Mouse (Mus musculus) kidney, embryonic 14.5 days (tissue): ENCODE results near the gene Camta1. TPM values are rescaled to one million over a fixed set of nuclear protein-coding genes. Genes with fewer than 3 reads are reported as not detected.

Source experiments
- ATAC-seq: fragments of 200-750 bp; cut with Nextera tagmentation; 2 replicates; pipeline ENCODE4 v1.8.0; 2017; ENCODE audit warnings: moderate number of reproducible peaks, mild to moderate bottlenecking, moderate TSS enrichment, moderate library complexity; ENCODE audit not compliant: low FRiP score, low TSS enrichment
- H3K27ac ChIP-seq: fragments of 300-500 bp; sonication (generic); 2 replicates; pipeline ENCODE4 v1.5.1; 2014; ENCODE audit warnings: low read depth, mild to moderate bottlenecking, low read length, moderate library complexity, mixed read lengths
- H3K27me3 ChIP-seq: fragments of 300-500 bp; sonication (generic); 2 replicates; pipeline ENCODE4 v1.6.1; 2014; ENCODE audit warnings: mild to moderate bottlenecking, low read length; ENCODE audit not compliant: control insufficient read depth, insufficient read depth
- H3K36me3 ChIP-seq: fragments of 300-500 bp; sonication (generic); 2 replicates; pipeline ENCODE4 v1.6.1; 2014; ENCODE audit warnings: low read length, mixed read lengths; ENCODE audit not compliant: control insufficient read depth, insufficient read depth
- H3K4me1 ChIP-seq: fragments of 300-500 bp; sonication (generic); 2 replicates; pipeline ENCODE4 v1.6.1; 2014; ENCODE audit warnings: low read length, mixed read lengths; ENCODE audit not compliant: control insufficient read depth, insufficient read depth
- H3K4me2 ChIP-seq: fragments of 300-500 bp; sonication (generic); replicated peaks from 2 replicates; pipeline ENCODE4 v1.6.1; 2014; ENCODE audit warnings: low read depth, mild to moderate bottlenecking, low read length
- H3K4me3 ChIP-seq: fragments of 300-500 bp; sonication (generic); 2 replicates; pipeline ENCODE4 v1.5.1; 2014; ENCODE audit warnings: mild to moderate bottlenecking, low read length
- H3K9ac ChIP-seq: fragments of 300-500 bp; sonication (generic); 2 replicates; pipeline ENCODE4 v1.6.1; 2014; ENCODE audit warnings: low read depth, mild to moderate bottlenecking, low read length, moderate library complexity
- H3K9me3 ChIP-seq: fragments of 300-500 bp; sonication (generic); 2 replicates; pipeline ENCODE4 v1.6.1; 2016; ENCODE audit warnings: low read length; ENCODE audit not compliant: control insufficient read depth
- WGBS: fragments of 180-500 bp; shearing (Covaris S2); extraction: QIAGEN DNeasy Blood & Tissue Kit; methylation state at CpG from one replicate; pipeline ENCODE4 v1.1.7; 2014; 5-methylcytosine and 5-hydroxymethylcytosine counted together
- polyA plus RNA-seq: library from polyadenylated mRNA; unstranded; fragments of >200 nt; fragmentation: Nextera tagmentation; extraction: Ambion mirVana; gene quantifications from 2 replicates; pipeline ENCODE4 v1.2.1, GENCODE M21; 2014

Camta1 gene
- polyA plus RNA-seq, 1 experiment from 2014 or later, result 107 TPM

DNA sequence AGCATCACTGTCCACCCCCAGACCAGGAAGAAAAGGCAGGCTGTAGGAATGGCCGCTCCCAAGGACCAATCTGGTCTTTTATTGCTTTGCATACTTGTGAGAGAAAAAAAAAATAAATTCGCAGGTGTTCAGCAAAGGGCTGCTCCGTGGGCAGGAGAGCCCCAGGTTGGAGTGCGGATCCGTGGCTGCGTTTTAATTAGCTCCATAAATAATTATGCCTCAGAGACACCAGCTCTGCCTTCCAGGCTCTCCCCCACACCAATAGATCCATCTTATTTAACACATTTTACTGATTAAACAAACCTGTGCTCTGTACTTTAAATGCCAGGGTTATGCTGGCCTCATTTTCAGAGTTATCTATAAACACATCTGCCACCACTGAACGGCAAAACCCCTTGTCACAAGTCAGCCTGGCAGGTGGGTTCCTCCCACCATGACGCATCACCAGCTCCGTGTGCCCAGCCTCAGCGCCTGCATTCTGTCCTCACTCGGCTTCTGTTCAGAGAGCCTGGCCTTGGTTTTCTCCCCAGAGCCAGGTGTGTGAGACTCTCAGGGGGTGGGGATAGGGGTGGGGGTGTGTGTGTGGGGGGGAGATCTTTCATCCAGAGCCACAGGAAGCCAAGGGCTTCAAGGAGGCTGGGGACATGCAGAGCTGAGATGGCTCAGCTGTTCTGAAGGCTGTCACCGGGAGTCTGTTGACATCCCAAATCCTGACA lies 475.5 kb downstream of the Camta1 start:
- no peak overlapping the region for H3K9ac ChIP-seq
- H3K36me3 ChIP-seq, result no peaks in the 10 kb centered on the region
- peak overlapping the region; percentile 83 for H3K27ac ChIP-seq
- H3K4me1 ChIP-seq, result peaks cover 31% of the 10 kb centered on the region
- peaks cover 2% of the 10 kb centered on the region; the same call in 1 of the 2 replicates for H3K27me3 ChIP-seq
- peak overlapping the region; percentile 69 for H3K4me2 ChIP-seq
- peak; percentile 74 for ATAC-seq
- H3K9me3 ChIP-seq, result no peaks in the 10 kb centered on the region
- H3K4me3 ChIP-seq, result peak overlapping the region; percentile 43
- WGBS, result 4% methylated on average over 12 of the region's 12 CpGs

DNA sequence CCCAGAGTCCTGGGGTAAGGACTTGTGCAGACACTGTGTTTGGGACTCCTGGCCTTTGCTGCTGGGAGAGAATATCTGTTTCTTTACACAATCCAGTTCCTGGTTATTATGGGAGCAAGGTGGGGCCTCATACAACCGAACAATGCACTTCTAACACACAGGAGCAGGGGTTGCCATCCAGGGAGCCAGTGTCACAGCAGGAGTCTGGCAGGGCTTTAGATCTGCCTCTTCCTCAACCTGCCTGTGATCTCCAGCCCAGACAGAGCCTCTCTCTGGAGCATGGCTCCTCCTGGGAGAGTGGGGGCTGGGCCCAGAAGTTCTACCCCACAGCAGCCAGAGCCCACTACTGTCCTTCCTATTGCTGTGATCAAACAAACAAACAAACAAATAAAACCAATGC lies 483.9 kb downstream of the Camta1 start:
- H3K27ac ChIP-seq, result no peak overlapping the region
- WGBS, result 75% methylated on average over 1 of the region's 1 CpGs
- H3K36me3 ChIP-seq, result no peaks in the 10 kb centered on the region
- no peaks in the 10 kb centered on the region for H3K27me3 ChIP-seq
- no peaks in the 10 kb centered on the region for H3K9me3 ChIP-seq
- H3K9ac ChIP-seq, result no peak overlapping the region
- no peak overlapping the region for H3K4me3 ChIP-seq
- no peak overlapping the region for H3K4me2 ChIP-seq
- no peak for ATAC-seq
- no peaks in the 10 kb centered on the region for H3K4me1 ChIP-seq

DNA sequence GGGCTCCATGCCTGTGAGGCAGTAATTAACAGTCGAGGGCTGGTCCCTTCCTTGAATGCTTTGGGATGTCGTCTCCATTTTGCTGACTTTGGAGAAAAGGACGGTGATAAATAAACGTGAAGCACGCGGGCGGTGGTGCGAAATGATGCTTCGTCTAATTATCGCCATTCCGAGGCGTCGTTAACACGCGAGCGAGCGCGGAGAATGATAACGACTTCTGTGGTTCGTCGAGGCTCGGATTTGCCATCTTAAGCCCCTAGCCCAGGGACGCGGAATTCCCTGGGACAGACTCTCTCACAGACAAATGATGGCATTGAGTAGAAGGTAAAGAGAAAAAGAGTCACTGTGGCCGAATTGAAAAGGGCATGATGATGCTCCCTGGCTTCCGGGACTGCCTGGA lies 485.4 kb downstream of the Camta1 start:
- H3K4me1 ChIP-seq, result no peaks in the 10 kb centered on the region
- H3K4me2 ChIP-seq, result no peak overlapping the region
- no peaks in the 10 kb centered on the region for H3K9me3 ChIP-seq
- WGBS, result 64% methylated on average over 26 of the region's 26 CpGs
- no peak overlapping the region for H3K9ac ChIP-seq
- no peak for ATAC-seq
- H3K36me3 ChIP-seq, result no peaks in the 10 kb centered on the region
- H3K4me3 ChIP-seq, result no peak overlapping the region
- no peak overlapping the region for H3K27ac ChIP-seq
- no peaks in the 10 kb centered on the region for H3K27me3 ChIP-seq

DNA sequence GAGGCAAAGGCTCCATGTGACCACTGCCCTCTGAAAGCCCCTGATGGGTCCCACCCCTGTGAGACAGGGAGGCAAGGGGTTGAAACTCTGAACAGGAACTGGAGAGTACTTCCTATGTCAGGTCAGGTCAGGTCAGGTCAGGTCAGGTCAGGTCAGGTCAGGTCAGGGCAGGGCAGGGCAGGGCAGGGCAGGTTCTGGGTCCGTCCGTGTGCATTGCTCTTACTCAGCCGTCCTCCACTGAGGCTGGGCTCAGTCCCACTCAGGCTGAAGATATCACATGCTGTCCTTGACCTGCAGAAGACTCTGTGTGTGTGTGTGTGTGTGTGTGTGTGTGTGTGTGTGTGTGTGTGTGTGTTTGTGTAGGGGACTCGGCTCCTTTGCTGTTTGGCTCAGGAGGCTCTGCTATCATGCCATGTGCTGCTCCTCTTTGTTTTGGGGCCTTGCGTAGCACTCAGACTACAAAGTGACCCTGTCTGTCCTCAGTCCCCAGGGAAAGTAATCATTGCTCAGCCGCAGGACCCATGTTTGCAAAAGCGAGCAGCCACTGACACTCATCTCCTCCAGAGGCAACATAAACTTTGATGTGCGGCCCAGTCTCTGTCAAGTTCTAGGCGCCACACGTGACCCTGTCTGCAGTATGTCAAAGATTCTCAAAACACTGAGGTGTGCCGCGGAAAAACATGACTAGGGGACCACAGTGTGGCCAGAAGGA lies 488.7 kb downstream of the Camta1 start:
- no peaks in the 10 kb centered on the region for H3K27me3 ChIP-seq
- H3K27ac ChIP-seq, result no peak overlapping the region
- no peak for ATAC-seq
- H3K4me3 ChIP-seq, result no peak overlapping the region
- H3K4me1 ChIP-seq, result no peaks in the 10 kb centered on the region
- no peak overlapping the region for H3K9ac ChIP-seq
- no peaks in the 10 kb centered on the region for H3K9me3 ChIP-seq
- no peak overlapping the region for H3K4me2 ChIP-seq
- 35% methylated on average over 12 of the region's 12 CpGs for WGBS
- no peaks in the 10 kb centered on the region for H3K36me3 ChIP-seq

DNA sequence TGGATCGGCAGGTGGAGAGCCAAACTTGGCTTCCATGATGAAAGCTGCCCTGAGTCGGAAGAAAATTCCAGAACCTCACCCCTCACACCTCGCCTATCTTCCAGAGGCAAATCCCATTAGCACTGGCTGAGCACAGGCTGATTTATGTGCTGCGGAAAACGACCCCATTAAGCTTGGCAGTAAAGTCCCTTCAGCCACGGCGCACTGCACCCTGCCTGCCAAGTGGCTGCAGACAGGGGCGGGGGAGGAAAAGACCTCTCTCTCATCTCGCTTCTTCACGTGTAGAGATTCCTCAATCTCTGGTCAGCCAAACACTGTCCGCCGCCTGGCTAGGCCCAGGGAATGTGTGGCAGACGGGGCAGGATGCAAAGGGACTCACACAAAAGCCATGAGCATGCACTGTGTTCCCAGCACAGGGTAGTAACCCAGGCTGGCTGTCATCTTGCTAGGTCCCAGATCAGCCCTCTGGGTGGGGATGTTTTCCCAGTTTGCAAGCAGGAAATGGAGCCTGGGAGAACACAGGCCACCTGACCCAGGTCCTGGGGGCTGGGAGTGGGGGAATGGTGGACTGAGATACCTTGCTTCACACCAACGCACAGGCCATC lies 494.6 kb downstream of the Camta1 start:
- H3K4me1 ChIP-seq, result 0 out of 2 replicates have a peak, but pooled peaks cover 11% of the 10 kb centered on the region
- no peaks in the 10 kb centered on the region for H3K9me3 ChIP-seq
- 4% methylated on average over 14 of the region's 14 CpGs for WGBS
- peak; percentile 88 for ATAC-seq
- H3K36me3 ChIP-seq, result no peaks in the 10 kb centered on the region
- 0 out of 2 replicates have a peak, but pooled peaks cover 3% of the 10 kb centered on the region for H3K27me3 ChIP-seq
- H3K4me2 ChIP-seq, result no peak overlapping the region
- no peak overlapping the region for H3K9ac ChIP-seq
- H3K4me3 ChIP-seq, result no peak overlapping the region
- no peak overlapping the region for H3K27ac ChIP-seq

DNA sequence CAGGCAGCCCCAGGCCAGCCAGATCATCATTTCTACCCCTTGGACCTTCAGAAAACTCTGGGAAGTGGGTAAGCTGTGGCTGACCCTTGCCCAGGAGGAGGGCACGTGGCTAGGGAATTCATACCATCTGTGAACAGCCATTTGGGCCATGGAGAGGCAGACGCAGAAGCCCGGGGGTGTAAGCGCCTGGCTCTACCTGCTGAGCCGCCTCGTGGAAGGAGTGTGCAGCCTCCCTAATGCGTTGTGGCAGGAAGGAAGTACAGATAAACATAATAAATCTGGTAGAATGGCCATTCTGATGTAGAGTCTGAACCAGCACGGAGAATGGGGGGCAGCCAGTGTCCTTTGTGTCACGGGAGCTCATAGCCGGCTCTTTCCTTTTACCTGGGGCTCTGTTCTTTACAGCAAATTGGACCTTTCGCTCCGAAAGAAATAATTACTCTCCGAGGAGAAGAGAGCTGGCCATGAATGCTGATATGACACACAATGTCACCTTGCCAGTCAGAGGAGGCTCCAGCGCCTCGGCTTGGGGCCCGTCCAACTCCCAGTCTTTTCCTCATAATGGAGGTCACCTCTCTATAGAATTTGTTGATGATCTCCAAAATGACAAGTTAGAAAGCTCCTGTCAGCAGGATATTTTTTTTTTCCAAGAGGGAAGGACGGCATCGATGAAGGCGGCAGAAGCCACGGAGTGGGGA lies 500.6 kb downstream of the Camta1 start:
- no peaks in the 10 kb centered on the region for H3K9me3 ChIP-seq

DNA sequence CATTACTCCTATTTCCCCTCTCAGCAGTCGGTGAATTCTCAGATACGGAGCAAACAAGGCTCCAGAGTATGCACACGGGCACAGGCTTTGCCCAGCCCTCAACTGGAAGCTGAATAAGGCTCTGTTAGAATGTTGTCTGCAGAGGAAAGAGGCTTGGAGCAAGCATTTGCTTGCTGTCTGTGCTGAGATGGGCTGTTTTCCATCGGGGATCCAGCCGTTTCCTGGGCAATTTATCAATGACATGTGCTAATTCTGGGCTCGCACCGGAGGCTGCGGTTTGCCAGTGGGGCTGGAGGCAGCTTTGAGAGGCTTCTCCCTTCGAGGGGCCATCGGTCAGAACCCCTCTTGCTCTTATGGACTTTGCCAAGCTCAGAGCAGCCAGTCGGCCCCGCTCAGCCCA lies 506.2 kb downstream of the Camta1 start:
- no peak overlapping the region; the same call in 1 of the 2 replicates for H3K4me2 ChIP-seq
- H3K36me3 ChIP-seq, result no peaks in the 10 kb centered on the region
- peaks cover 15% of the 10 kb centered on the region for H3K4me1 ChIP-seq
- ATAC-seq, result no peak
- H3K4me3 ChIP-seq, result no peak overlapping the region
- H3K27me3 ChIP-seq, result 0 out of 2 replicates have a peak, but pooled peaks cover 3% of the 10 kb centered on the region
- 9% methylated on average over 12 of the region's 12 CpGs for WGBS
- no peaks in the 10 kb centered on the region for H3K9me3 ChIP-seq
- H3K27ac ChIP-seq, result no peak overlapping the region
- no peak overlapping the region for H3K9ac ChIP-seq

More for the DNA sequence above, 500.6 kb downstream of the Camta1 start:
- Histone ChIP-seq H3K27me3 (0 out of 2 replicates have a peak, but pooled peaks cover 6% of the 10 kb centered on the region), H3K4me2 (no peak overlapping the region), H3K9ac (no peak overlapping the region), H3K27ac (no peak overlapping the region), H3K4me1 (peaks cover 3% of the 10 kb centered on the region; the same call in 1 of the 2 replicates), H3K36me3 (no peaks in the 10 kb centered on the region), H3K4me3 (no peak overlapping the region)
- no peak for ATAC-seq
- 49% methylated on average over 20 of the region's 20 CpGs for WGBS

DNA sequence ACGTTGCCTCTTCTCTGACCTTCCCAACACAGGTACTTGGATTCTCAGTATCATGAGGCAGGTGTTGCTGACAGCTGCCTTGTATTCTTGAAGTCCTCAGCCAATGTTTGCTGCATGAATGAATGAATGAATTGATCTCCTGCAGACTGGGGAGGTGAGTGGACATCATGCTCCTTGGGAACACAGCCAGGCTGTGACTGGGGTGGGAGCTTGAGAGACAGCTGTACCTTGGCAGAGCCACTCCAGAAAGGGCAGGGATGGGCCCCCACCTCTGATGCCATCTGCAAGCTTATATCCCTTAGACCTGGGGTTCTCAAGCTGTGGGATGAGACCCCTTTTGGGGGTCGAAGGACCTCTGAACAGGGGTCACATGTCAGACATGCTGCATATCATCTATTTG lies 508.9 kb downstream of the Camta1 start:
- Histone ChIP-seq H3K4me3 (no peak overlapping the region), H3K36me3 (no peaks in the 10 kb centered on the region), H3K9me3 (no peaks in the 10 kb centered on the region), H3K4me1 (peaks cover 15% of the 10 kb centered on the region), H3K27me3 (0 out of 2 replicates have a peak, but pooled peaks cover 3% of the 10 kb centered on the region), H3K27ac (no peak overlapping the region), H3K4me2 (no peak overlapping the region), H3K9ac (no peak overlapping the region)
- 84% methylated on average over 2 of the region's 2 CpGs for WGBS
- ATAC-seq, result no peak
